Mouse (Mus musculus): Measurements from ENCODE around the gene Gm960. TPM values are rescaled to one million over a fixed set of nuclear protein-coding genes. Genes with fewer than 3 reads are reported as not detected.
A peak's percentile ranks its signal among the peaks of the same experiment; 100 is the strongest.

Gm960 gene
- polyA plus RNA-seq, 1 experiment from 2014 or later: 4.1 TPM

DNA sequence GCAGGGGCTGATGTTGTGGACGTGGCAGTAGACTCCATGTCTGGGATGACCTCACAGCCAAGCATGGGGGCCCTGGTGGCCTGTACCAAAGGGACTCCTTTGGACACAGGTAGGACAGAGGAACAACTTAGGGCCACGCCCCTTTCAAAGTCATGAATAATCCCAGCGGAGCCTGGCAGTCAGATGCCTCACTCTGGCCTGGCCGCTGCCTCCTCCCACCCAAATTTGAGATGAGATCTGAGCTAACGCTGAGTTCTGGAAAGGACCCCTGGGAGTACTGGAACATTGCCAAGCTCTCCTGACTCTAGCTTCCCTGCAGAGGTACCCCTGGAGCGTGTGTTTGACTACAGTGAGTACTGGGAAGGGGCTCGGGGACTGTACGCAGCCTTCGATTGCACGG lies 79.0 kb downstream of the Gm960 start:
- peaks cover 22% of the 10 kb centered on the region for H3K4me1 ChIP-seq
- peaks cover 41% of the 10 kb centered on the region for H3K36me3 ChIP-seq (ENCODE audit: poor library complexity, severe bottlenecking)
- H3K27ac ChIP-seq: no peak overlapping the region
- H3K4me3 ChIP-seq: no peak overlapping the region
- WGBS: 80% methylated on average over 10 of the region's 10 CpGs
- no peak overlapping the region for H3K9ac ChIP-seq
- 0 out of 2 replicates have a peak, but pooled peaks cover 7% of the 10 kb centered on the region for H3K27me3 ChIP-seq
- H3K9me3 ChIP-seq (replicated peaks): no peaks in the 10 kb centered on the region
- no peak for ATAC-seq
- no peak overlapping the region for H3K4me2 ChIP-seq

DNA sequence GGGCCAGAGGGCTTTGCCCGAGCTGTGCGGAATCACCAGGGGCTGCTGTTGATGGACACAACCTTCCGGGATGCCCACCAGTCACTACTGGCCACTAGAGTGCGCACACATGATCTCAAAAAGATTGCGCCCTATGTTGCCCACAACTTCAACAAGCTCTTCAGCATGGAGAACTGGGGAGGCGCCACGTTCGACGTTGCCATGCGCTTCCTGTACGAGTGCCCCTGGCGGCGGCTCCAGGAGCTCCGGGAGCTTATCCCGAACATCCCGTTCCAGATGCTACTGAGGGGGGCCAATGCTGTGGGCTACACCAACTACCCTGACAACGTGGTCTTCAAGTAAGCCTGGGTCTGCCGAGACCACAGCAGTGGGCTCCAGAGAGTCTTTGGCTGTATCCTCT lies 80.3 kb downstream of the Gm960 start:
- Histone ChIP-seq H3K9ac (no peak overlapping the region), H3K9me3 (replicated peaks) (no peaks in the 10 kb centered on the region)
- 30% methylated on average over 18 of the region's 18 CpGs for WGBS

GRCm38 (mm10) chr19:4616546-4616945 lies 81.9 kb downstream of the Gm960 start:
- ATAC-seq: no peak
- Histone ChIP-seq H3K9ac (no peak overlapping the region), H3K9me3 (replicated peaks) (no peaks in the 10 kb centered on the region), H3K4me3 (no peak overlapping the region), H3K4me1 (peaks cover 43% of the 10 kb centered on the region), H3K27me3 (0 out of 2 replicates have a peak, but pooled peaks cover 7% of the 10 kb centered on the region), H3K27ac (peak overlapping the region; percentile 93; the same call in 1 of the 2 replicates), H3K4me2 (peak overlapping the region; percentile 83), H3K36me3 (ENCODE audit: poor library complexity, severe bottlenecking) (peaks cover 40% of the 10 kb centered on the region)
- 40% methylated on average over 4 of the region's 4 CpGs for WGBS

More for the DNA sequence above, 80.3 kb downstream of the Gm960 start:
- 0 out of 2 replicates have a peak, but pooled peaks cover 7% of the 10 kb centered on the region for H3K27me3 ChIP-seq
- no peak for ATAC-seq
- H3K27ac ChIP-seq: no peak overlapping the region
- no peak overlapping the region for H3K4me3 ChIP-seq
- H3K4me2 ChIP-seq: no peak overlapping the region
- peaks cover 28% of the 10 kb centered on the region for H3K4me1 ChIP-seq
- peaks cover 40% of the 10 kb centered on the region for H3K36me3 ChIP-seq (ENCODE audit: poor library complexity, severe bottlenecking)

- under 1% methylated on average over 57 of the region's 87 CpGs for WGBS
Measured at GRCm38 (mm10) chr19:4615151-4616093, 83.0 kb downstream of the Gm960 start, which contains the start of gene Lrfn4. Gene Lrfn4 (minus strand): TSS chr19:4615667.

DNA sequence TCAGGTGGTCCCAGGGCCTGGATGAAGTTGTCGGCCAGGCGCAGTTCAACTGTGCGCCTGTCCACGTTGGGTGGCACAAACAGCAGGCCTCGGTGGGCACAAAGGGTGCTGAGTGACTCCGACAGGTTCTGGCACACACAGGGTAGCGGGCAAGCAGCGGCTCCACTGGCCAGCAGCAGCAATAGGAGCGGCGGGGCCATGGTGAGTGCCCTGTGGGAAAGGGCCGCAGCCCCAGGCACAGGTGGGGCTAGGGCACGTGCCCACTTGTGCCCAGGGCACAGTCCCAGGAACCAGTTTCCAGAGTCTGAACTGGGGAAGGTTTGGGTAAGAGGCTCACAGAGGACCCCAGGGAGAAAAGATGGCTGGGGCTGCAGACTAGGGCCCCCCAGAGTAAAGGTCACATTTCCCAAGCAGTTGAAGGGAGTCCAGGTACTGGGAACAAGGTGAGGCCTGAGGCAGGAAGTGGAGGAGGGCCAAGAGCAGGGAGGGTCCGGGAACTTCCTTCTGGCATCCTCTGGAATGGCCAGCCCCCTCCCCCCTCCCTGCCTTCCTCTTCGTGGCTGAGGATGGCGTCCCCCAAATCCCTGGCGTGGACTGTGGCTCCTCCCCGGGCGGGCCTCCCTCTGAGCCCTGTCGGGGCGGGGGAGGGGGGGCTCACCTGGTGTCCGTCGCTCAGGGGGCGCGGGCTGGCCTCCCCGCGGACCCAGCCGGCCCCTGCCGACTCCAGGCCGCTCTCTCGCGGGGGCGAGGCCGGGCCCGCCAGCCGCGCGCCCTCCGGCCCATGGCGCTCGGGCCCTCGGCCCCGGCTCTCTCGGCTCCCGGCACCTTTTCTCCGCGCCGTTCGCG lies 83.9 kb downstream of the Gm960 start:
- ATAC-seq: no peak
- Histone ChIP-seq H3K4me3 (peak overlapping the region; percentile 87), H3K9ac (peak overlapping the region; percentile 97), H3K36me3 (ENCODE audit: poor library complexity, severe bottlenecking) (peaks cover 43% of the 10 kb centered on the region), H3K9me3 (replicated peaks) (no peaks in the 10 kb centered on the region), H3K27ac (peak overlapping the region; percentile 93), H3K4me2 (peak overlapping the region; percentile 83), H3K4me1 (peaks cover 43% of the 10 kb centered on the region), H3K27me3 (0 out of 2 replicates have a peak, but pooled peaks cover 7% of the 10 kb centered on the region)
- 33% methylated on average over 24 of the region's 49 CpGs for WGBS

More at GRCm38 (mm10) chr19:4615151-4616093, 83.0 kb downstream of the Gm960 start, which contains the start of gene Lrfn4:
- H3K4me2 ChIP-seq: peak within 1 kb of the TSS; percentile 83
- H3K4me1 ChIP-seq: peaks cover 43% of the 10 kb centered on the region
- peak; percentile 96 for ATAC-seq
- H3K9me3 ChIP-seq (replicated peaks): no peaks in the 10 kb centered on the region
- peak within 1 kb of the TSS; percentile 87 for H3K4me3 ChIP-seq
- H3K27ac ChIP-seq: peak within 1 kb of the TSS; percentile 93
- peak within 1 kb of the TSS; percentile 97 for H3K9ac ChIP-seq
- peaks cover 38% of the 10 kb centered on the region for H3K36me3 ChIP-seq (ENCODE audit: poor library complexity, severe bottlenecking)
- 0 out of 2 replicates have a peak, but pooled peaks cover 7% of the 10 kb centered on the region for H3K27me3 ChIP-seq

- H3K4me2 ChIP-seq: peak overlapping the region; percentile 83
- no peak for ATAC-seq
- WGBS: 91% methylated on average over 33 of the region's 33 CpGs
- H3K4me1 ChIP-seq: peaks cover 43% of the 10 kb centered on the region
- H3K27ac ChIP-seq: peak overlapping the region; percentile 93; the same call in 1 of the 2 replicates
- H3K9ac ChIP-seq: peak overlapping the region; percentile 97
- H3K9me3 ChIP-seq (replicated peaks): no peaks in the 10 kb centered on the region
- H3K36me3 ChIP-seq (ENCODE audit: poor library complexity, severe bottlenecking): peaks cover 47% of the 10 kb centered on the region
- H3K27me3 ChIP-seq: 0 out of 2 replicates have a peak, but pooled peaks cover 7% of the 10 kb centered on the region
- peak overlapping the region; percentile 87 for H3K4me3 ChIP-seq
Measured at GRCm38 (mm10) chr19:4613464-4614304, 84.8 kb downstream of the Gm960 start.

DNA sequence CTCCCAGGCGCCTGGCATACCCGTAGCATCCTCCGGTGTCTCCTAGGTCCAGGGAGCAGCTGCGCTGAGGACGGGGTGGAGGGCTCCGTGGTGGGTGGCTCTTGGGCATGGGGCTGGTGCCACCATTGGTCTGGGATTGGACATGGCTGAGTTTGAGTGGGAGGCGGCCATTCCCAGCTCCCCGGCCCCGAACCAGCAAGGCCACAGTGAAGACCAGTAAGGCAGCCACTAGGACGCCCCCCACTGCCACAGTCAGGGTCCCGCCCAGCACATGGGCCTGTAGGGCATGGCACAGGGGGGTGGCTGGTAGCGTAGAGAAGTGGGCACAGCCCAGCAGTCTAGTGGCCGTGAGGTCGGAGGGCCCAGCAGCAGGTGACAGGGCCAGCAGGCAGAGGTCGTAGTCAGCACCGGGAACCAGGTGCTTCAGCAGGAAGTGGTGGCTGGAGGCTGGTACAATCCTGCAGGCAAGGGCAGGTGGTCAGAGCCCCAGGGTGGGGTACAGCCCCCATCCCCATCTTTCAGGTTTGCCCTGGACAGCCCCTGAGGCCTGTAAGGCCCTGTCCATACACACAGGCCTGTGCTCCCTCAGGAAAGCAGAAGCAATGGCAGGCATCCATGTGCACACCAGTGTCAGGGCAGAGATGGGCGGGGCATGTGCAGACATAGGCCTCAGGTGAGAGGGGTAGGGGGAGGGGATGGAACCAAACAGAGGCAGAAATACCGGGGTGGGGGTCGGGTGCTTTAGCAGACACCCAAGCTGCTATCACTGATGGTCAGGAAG lies 86.1 kb downstream of the Gm960 start:
- Histone ChIP-seq H3K27ac (no peak overlapping the region), H3K4me2 (peak overlapping the region; percentile 83; the same call in 1 of the 2 replicates), H3K9ac (peak overlapping the region; percentile 30), H3K4me1 (peaks cover 40% of the 10 kb centered on the region), H3K4me3 (no peak overlapping the region), H3K9me3 (replicated peaks) (no peaks in the 10 kb centered on the region), H3K27me3 (0 out of 2 replicates have a peak, but pooled peaks cover 2% of the 10 kb centered on the region), H3K36me3 (ENCODE audit: poor library complexity, severe bottlenecking) (peaks cover 47% of the 10 kb centered on the region)
- WGBS: 90% methylated on average over 19 of the region's 19 CpGs
- ATAC-seq: no peak

DNA sequence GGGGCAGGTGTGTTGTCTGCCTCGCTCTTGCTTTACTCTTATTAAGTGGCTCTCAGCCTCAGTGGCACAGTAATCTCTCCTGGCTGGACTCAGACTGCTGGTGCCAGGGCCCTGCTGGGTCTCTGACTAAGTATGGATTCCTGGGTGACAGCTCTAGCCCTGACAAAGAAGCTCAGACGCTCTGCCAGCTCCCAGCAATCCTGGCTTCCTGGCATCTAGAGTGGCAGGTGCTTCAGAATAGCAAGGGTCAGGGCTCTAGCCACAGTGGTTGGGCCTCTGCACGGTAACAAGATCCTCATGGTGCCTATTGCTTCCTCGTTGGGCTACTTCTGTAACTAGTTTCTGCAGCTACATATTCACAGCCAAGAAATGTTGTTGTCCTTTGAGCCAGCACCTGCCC lies 88.4 kb downstream of the Gm960 start:
- H3K27ac ChIP-seq: no peak overlapping the region
- H3K4me1 ChIP-seq: peaks cover 30% of the 10 kb centered on the region
- H3K9me3 ChIP-seq (replicated peaks): no peaks in the 10 kb centered on the region
- H3K36me3 ChIP-seq (ENCODE audit: poor library complexity, severe bottlenecking): peaks cover 47% of the 10 kb centered on the region
- no peak overlapping the region for H3K4me3 ChIP-seq
- 74% methylated on average over 4 of the region's 4 CpGs for WGBS
- ATAC-seq: no peak
- H3K4me2 ChIP-seq: no peak overlapping the region
- no peaks in the 10 kb centered on the region for H3K27me3 ChIP-seq
- H3K9ac ChIP-seq: no peak overlapping the region

- Histone ChIP-seq H3K4me2 (no peak overlapping the region), H3K9me3 (replicated peaks) (no peaks in the 10 kb centered on the region), H3K4me3 (no peak overlapping the region), H3K9ac (no peak overlapping the region), H3K27ac (no peak overlapping the region), H3K36me3 (ENCODE audit: poor library complexity, severe bottlenecking) (peaks cover 40% of the 10 kb centered on the region), H3K4me1 (peaks cover 19% of the 10 kb centered on the region), H3K27me3 (no peaks in the 10 kb centered on the region)
- WGBS: 90% methylated on average over 4 of the region's 4 CpGs
- ATAC-seq: no peak
Measured at GRCm38 (mm10) chr19:4608511-4608910, 90.0 kb downstream of the Gm960 start.

- 90% methylated on average over 12 of the region's 12 CpGs for WGBS
- no peak for ATAC-seq
- Histone ChIP-seq H3K4me2 (no peak overlapping the region), H3K9me3 (replicated peaks) (no peaks in the 10 kb centered on the region), H3K36me3 (ENCODE audit: poor library complexity, severe bottlenecking) (peaks cover 29% of the 10 kb centered on the region), H3K27ac (no peak overlapping the region), H3K9ac (no peak overlapping the region), H3K4me1 (peaks cover 8% of the 10 kb centered on the region), H3K27me3 (no peaks in the 10 kb centered on the region), H3K4me3 (no peak overlapping the region)
Measured at GRCm38 (mm10) chr19:4607406-4607805, 91.1 kb downstream of the Gm960 start.
